21 mouse cellular contexts compared by ENCODE assay signal in genomic region chr3:38105022-38105857, GRCm38 (mm10).
DNase-seq lines count a peak whose midpoint lies in the region; ATAC-seq and TF ChIP-seq lines count a peak whose summit lies in the region.
"Had no signal": no experiment of that assay in that cellular context is flagged by ENCODE, and none has a peak within 500 bp of the region (broad histone marks: within the 10 kb centered on the region; RNA-seq: fewer than 3 reads in every experiment).

No protein-coding gene starts in this region.

- TF ChIP-seq CTCF in layer of hippocampus, adult 2 months (conservative IDR thresholded peaks at IDR 0.05): no peak

- peak; percentile 44 for DNase-seq in layer of hippocampus, adult 9-11 months
- no peak for DNase-seq in layer of hippocampus, adult 2 months (ENCODE audit: low spot score in 2 of 2)
- peak; percentile 58 for DNase-seq in lung, postnatal 10 days
- DNase-seq in lung, postnatal 4 days: no peak
- peak; percentile 6 for DNase-seq in skeletal muscle tissue, adult 2 months (ENCODE audit: low read depth, low spot score)
- no peak for DNase-seq in right cerebral cortex, postnatal 25 days
- DNase-seq in B cell, adult 2 months: no peak
- DNase-seq: adrenal gland, adult 8-10 months; adrenal gland, postnatal 36 days; cerebellum, adult 11 months; cerebellum, adult 9-11 months; cerebellum, postnatal 36 days; forebrain, postnatal 0 days; gastrocnemius, postnatal 14 days; heart, postnatal 14 days had no signal

- ATAC-seq in common myeloid progenitor, adult 5-6 weeks (replicated peaks; ENCODE audit: low read depth, poor library complexity, severe bottlenecking): 0 out of 2 replicates have a peak, but pooled peaks have one; percentile 29
- ATAC-seq: forebrain, embryonic 13.5 days; forebrain, postnatal 0 days; hindbrain, postnatal 0 days had no signal

- no peak overlapping the region for H3K27ac ChIP-seq in layer of hippocampus, adult 2 months
- H3K27ac ChIP-seq: embryonic facial prominence, embryonic 10.5 days; forebrain, embryonic 13.5 days; heart, embryonic 10.5 days; hindbrain, embryonic 13.5 days; hindbrain, postnatal 0 days had no signal

- no peak overlapping the region for H3K4me3 ChIP-seq in layer of hippocampus, adult 2 months
- H3K4me3 ChIP-seq: embryonic facial prominence, embryonic 10.5 days; forebrain, embryonic 13.5 days; heart, embryonic 10.5 days; hindbrain, embryonic 13.5 days had no signal

Comparison
In these comparisons a context has a peak if more than half of its experiments do, and no peak if none do; other contexts are left out.
1. DNase-seq: peak in layer of hippocampus, adult 9-11 months (single experiment), lung, postnatal 10 days (single experiment) and skeletal muscle tissue, adult 2 months (single experiment); none in layer of hippocampus, adult 2 months (0 of 2), lung, postnatal 4 days (0 of 2), right cerebral cortex, postnatal 25 days (single experiment) and B cell, adult 2 months (0 of 2).